Mouse (Mus musculus) thymus, postnatal 4 days (tissue): Measurements from ENCODE around the gene Ssxb3.
"Not testable (repeated sequence)": the region's sequence is repeated elsewhere in the genome, so short reads cannot be mapped to it uniquely, and the experiment has no call there.

Experiments
- DNase-seq: peaks from one replicate; pipeline ENCODE4 v3.0.0; 2021

Ssxb3 gene

DNA sequence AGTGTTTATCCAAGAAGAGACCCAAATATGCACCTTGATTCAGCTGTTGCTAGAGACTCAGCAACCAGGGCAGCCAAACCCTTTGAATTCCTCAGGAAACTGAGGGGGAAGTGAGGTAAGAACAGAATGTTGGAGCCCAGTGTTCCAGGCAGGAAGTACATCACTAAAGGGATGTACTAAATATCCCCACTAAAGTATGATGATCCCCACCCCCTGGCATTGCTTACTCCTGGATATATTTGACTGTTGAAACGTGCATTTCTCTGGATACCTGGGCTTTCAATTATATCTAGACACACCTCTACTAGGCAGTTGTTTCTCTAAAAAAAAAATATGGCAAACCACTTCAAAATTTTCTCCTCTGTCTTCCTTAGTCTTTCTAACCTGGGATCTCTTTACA lies at the start of gene Ssxb3:
Ssxb3 (minus strand) TSS at position 101 of the 400 bp plus-strand sequence.
- not testable (repeated sequence) for DNase-seq

DNA sequence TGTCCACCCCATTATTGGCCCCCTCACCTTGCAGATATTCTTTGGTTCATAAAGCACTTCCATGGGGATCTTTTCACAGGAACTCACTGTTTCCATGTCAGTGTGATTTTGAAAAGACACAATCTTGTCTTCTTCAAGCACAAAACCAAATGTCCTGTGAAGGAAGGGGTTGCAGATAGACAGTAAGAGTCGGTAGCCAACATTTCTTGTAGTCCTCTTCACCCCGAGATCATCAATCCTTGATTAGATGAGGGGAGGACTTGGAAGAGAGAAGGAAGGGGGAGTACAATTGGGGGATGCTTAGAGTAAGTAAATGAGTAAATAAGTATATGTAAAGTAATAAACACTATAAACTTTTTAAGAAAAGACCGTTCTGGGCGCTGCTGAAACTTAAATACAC lies 43.5 kb downstream of the Ssxb3 start, which contains the start of gene Ssxb6:
Ssxb6 (minus strand) TSS at position 101 of the 400 bp plus-strand sequence.
- not testable (repeated sequence) for DNase-seq
